21 mouse cellular contexts compared by ENCODE assay signal in genomic region chr5:116922059-116922671, GRCm38 (mm10).
DNase-seq lines count a peak whose midpoint lies in the region; ATAC-seq and TF ChIP-seq lines count a peak whose summit lies in the region.
"Had no signal": no experiment of that assay in that cellular context is flagged by ENCODE, and none has a peak within 500 bp of the region (broad histone marks: within the 10 kb centered on the region; RNA-seq: fewer than 3 reads in every experiment).

No protein-coding gene starts in this region.

- no peak for ATAC-seq in hindbrain, embryonic 11.5 days (ENCODE audit: low FRiP score)
- 0 out of 2 replicates have a peak, but pooled peaks have one; percentile 33 for ATAC-seq in forebrain, embryonic 16.5 days
- no peak for ATAC-seq in hindbrain, postnatal 0 days
- ATAC-seq: intestine, postnatal 0 days had no signal

- TF ChIP-seq POLR2A in brain, embryonic 14.5 days (IDR thresholded peaks at IDR 0.05; ENCODE audit: borderline replicate concordance, extremely low read depth, insufficient read depth, insufficient read length, poor library complexity, severe bottlenecking), result no peak

- 42% methylated on average over 17 of the region's 17 CpGs for WGBS in hindbrain, embryonic 11.5 days
- WGBS in hindbrain, embryonic 10.5 days, result 72% methylated on average over 17 of the region's 17 CpGs
- 15% methylated on average over 17 of the region's 17 CpGs for WGBS in forebrain, embryonic 16.5 days
- WGBS in hindbrain, postnatal 0 days, result 43% methylated on average over 17 of the region's 17 CpGs

- TF ChIP-seq CTCF in brain, embryonic 14.5 days (IDR thresholded peaks at IDR 0.05; ENCODE audit: borderline replicate concordance, extremely low read depth, insufficient read depth, insufficient read length), result no peak
- TF ChIP-seq CTCF in hindbrain, postnatal 0 days (IDR thresholded peaks at IDR 0.05; ENCODE audit: low read depth), result no peak

- peak; percentile 43 for DNase-seq in hindbrain, embryonic 11.5 days (ENCODE audit: low spot score)
- DNase-seq in hindbrain, embryonic 10.5 days (ENCODE audit: low spot score), result no peak
- DNase-seq in brain, embryonic 14.5 days (ENCODE audit: low read depth), result peak; percentile 88
- peak; percentile 50 for DNase-seq in hindbrain, postnatal 0 days (ENCODE audit: low spot score)
- no peak for DNase-seq in frontal cortex, adult 2 months (ENCODE audit: extremely low spot score in 1 of 2, low spot score in 1 of 2)
- no peak for DNase-seq in kidney, adult 8-10 months
- no peak for DNase-seq in adipocyte (ENCODE audit: low spot score)
- DNase-seq: adrenal gland, adult 2 months; cerebellum, adult 11-12 months; cerebellum, postnatal 25 days; gastrocnemius, postnatal 14 days; heart, adult 2 months; heart, postnatal 4 days; liver, embryonic 13.5 days; lung, embryonic 14.5 days; lung, postnatal 36 days; thymus, postnatal 25 days had no signal

- no peaks in the 10 kb centered on the region for H3K27me3 ChIP-seq in hindbrain, embryonic 11.5 days (ENCODE audit: control insufficient read depth, insufficient read depth, low read length)
- H3K27me3 ChIP-seq in hindbrain, embryonic 10.5 days (ENCODE audit: insufficient read depth, poor library complexity, severe bottlenecking), result no peaks in the 10 kb centered on the region
- no peaks in the 10 kb centered on the region for H3K27me3 ChIP-seq in forebrain, embryonic 16.5 days (replicated peaks; ENCODE audit: control insufficient read depth, insufficient read depth, low read length)
- H3K27me3 ChIP-seq in hindbrain, postnatal 0 days (ENCODE audit: insufficient read depth, low read length), result no peaks in the 10 kb centered on the region
- H3K27me3 ChIP-seq: heart, embryonic 15.5 days; limb, embryonic 13.5 days; liver, embryonic 13.5 days had no signal

- no peaks in the 10 kb centered on the region for H3K36me3 ChIP-seq in hindbrain, embryonic 11.5 days (ENCODE audit: control insufficient read depth, insufficient read depth, low read length)
- no peaks in the 10 kb centered on the region for H3K36me3 ChIP-seq in hindbrain, embryonic 10.5 days
- H3K36me3 ChIP-seq in forebrain, embryonic 16.5 days (ENCODE audit: control insufficient read depth, insufficient read depth), result no peaks in the 10 kb centered on the region
- no peaks in the 10 kb centered on the region for H3K36me3 ChIP-seq in hindbrain, postnatal 0 days (ENCODE audit: insufficient read depth, low read length)
- H3K36me3 ChIP-seq: heart, embryonic 15.5 days; limb, embryonic 13.5 days; liver, embryonic 13.5 days had no signal

- H3K4me2 ChIP-seq in hindbrain, embryonic 11.5 days (replicated peaks; ENCODE audit: low read depth, low read length), result no peak overlapping the region
- H3K4me2 ChIP-seq in forebrain, embryonic 16.5 days (ENCODE audit: low read length), result peak overlapping the region; percentile 23
- H3K4me2 ChIP-seq in hindbrain, postnatal 0 days (ENCODE audit: low read depth, low read length), result peak overlapping the region; percentile 27; the same call in 1 of the 2 replicates
- H3K4me2 ChIP-seq: heart, embryonic 15.5 days; limb, embryonic 13.5 days; liver, embryonic 13.5 days; lung, embryonic 14.5 days had no signal

- no peaks in the 10 kb centered on the region for H3K4me1 ChIP-seq in hindbrain, embryonic 11.5 days (replicated peaks; ENCODE audit: control insufficient read depth, insufficient read depth, low read length)
- H3K4me1 ChIP-seq in hindbrain, embryonic 10.5 days (replicated peaks), result peaks cover 17% of the 10 kb centered on the region
- peaks cover 11% of the 10 kb centered on the region for H3K4me1 ChIP-seq in forebrain, embryonic 16.5 days (replicated peaks; ENCODE audit: control insufficient read depth, insufficient read depth, low read length)
- no peaks in the 10 kb centered on the region for H3K4me1 ChIP-seq in hindbrain, postnatal 0 days (ENCODE audit: insufficient read depth, low read length)
- H3K4me1 ChIP-seq: heart, embryonic 15.5 days; liver, embryonic 13.5 days had no signal

- no peaks in the 10 kb centered on the region for H3K9me3 ChIP-seq in hindbrain, embryonic 11.5 days (ENCODE audit: control insufficient read depth, low read length)
- no peaks in the 10 kb centered on the region for H3K9me3 ChIP-seq in hindbrain, embryonic 10.5 days
- no peaks in the 10 kb centered on the region for H3K9me3 ChIP-seq in forebrain, embryonic 16.5 days (ENCODE audit: control insufficient read depth, low read length)
- no peaks in the 10 kb centered on the region for H3K9me3 ChIP-seq in hindbrain, postnatal 0 days (ENCODE audit: low read length)
- H3K9me3 ChIP-seq: heart, embryonic 15.5 days; limb, embryonic 13.5 days had no signal

- H3K4me3 ChIP-seq in hindbrain, embryonic 11.5 days (ENCODE audit: low read depth, low read length), result no peak overlapping the region
- H3K4me3 ChIP-seq in hindbrain, embryonic 10.5 days, result no peak overlapping the region
- no peak overlapping the region for H3K4me3 ChIP-seq in forebrain, embryonic 16.5 days (replicated peaks; ENCODE audit: low read length)
- no peak overlapping the region for H3K4me3 ChIP-seq in hindbrain, postnatal 0 days (ENCODE audit: low read length)
- H3K4me3 ChIP-seq: heart, adult 2 months; heart, embryonic 15.5 days; limb, embryonic 13.5 days; liver, embryonic 13.5 days had no signal

- H3K27ac ChIP-seq in hindbrain, embryonic 11.5 days (ENCODE audit: low read depth, low read length), result peak overlapping the region; percentile 8; the same call in 1 of the 2 replicates
- no peak overlapping the region for H3K27ac ChIP-seq in hindbrain, embryonic 10.5 days
- H3K27ac ChIP-seq in forebrain, embryonic 16.5 days (ENCODE audit: low read length), result no peak overlapping the region
- peak overlapping the region; percentile 54; the same call in 1 of the 2 replicates for H3K27ac ChIP-seq in hindbrain, postnatal 0 days
- H3K27ac ChIP-seq: heart, adult 2 months; heart, embryonic 15.5 days; limb, embryonic 13.5 days; liver, embryonic 13.5 days had no signal

- H3K9ac ChIP-seq in hindbrain, embryonic 11.5 days (ENCODE audit: low read depth, low read length), result no peak overlapping the region
- no peak overlapping the region for H3K9ac ChIP-seq in forebrain, embryonic 16.5 days (replicated peaks; ENCODE audit: low read depth, low read length)
- no peak overlapping the region for H3K9ac ChIP-seq in hindbrain, postnatal 0 days (replicated peaks; ENCODE audit: low read length)
- H3K9ac ChIP-seq: heart, embryonic 15.5 days; limb, embryonic 13.5 days; liver, embryonic 13.5 days; lung, embryonic 14.5 days had no signal

Comparison
In these comparisons a context has a peak if more than half of its experiments do, and no peak if none do; other contexts are left out.
1. DNase-seq: peak in hindbrain, embryonic 11.5 days (single experiment), brain, embryonic 14.5 days (single experiment) and hindbrain, postnatal 0 days (single experiment); none in hindbrain, embryonic 10.5 days (single experiment), frontal cortex, adult 2 months (0 of 2), kidney, adult 8-10 months (0 of 2) and adipocyte (single experiment).
2. H3K27ac ChIP-seq: peak in hindbrain, embryonic 11.5 days (single experiment) and hindbrain, postnatal 0 days (single experiment); none in hindbrain, embryonic 10.5 days (single experiment) and forebrain, embryonic 16.5 days (single experiment).